Mouse (Mus musculus) lung, adult 2 months (tissue): ENCODE results near the gene Adamts8. TPM values are rescaled to one million over a fixed set of nuclear protein-coding genes. Genes with fewer than 3 reads are reported as not detected.
A peak's percentile ranks its signal among the peaks of the same experiment; 100 is the strongest.

Experiments
- DNase-seq: peaks from one replicate; pipeline ENCODE4 v3.0.0; 2022
- H3K4me1 ChIP-seq: fragments of 200-500 bp; 2 replicates; pipeline ENCODE4 v1.6.1; 2011; ENCODE audit warnings: low read length; ENCODE audit not compliant: control insufficient read depth, insufficient read depth
- H3K4me3 ChIP-seq: fragments of 200-500 bp; replicated peaks from 2 replicates; pipeline ENCODE3; 2011; ENCODE audit warnings: low read depth, mild to moderate bottlenecking, control low read depth, low read length; ENCODE audit errors: extremely low read depth
- CTCF ChIP-seq: fragments of 200-500 bp; IDR thresholded peaks from 2 replicates; pipeline ENCODE4 v1.5.1; 2011; ENCODE audit warnings: mild to moderate bottlenecking, low read length, control low read depth; ENCODE audit not compliant: insufficient read depth
- POLR2A ChIP-seq: fragments of 200-500 bp; IDR thresholded peaks from 2 replicates; pipeline ENCODE4 v1.6.1; 2011; ENCODE audit warnings: low read depth, mild to moderate bottlenecking, control low read depth, low read length, borderline replicate concordance; ENCODE audit errors: extremely low read depth
- WGBS: fragments of 180-500 bp; shearing (Covaris S2); methylation state at CpG from one replicate; pipeline ENCODE4 v1.1.7; 2018; 5-methylcytosine and 5-hydroxymethylcytosine counted together
- polyA plus RNA-seq: library from polyadenylated mRNA; depleted of rRNA; stranded (reverse); fragments of >200 nt; gene quantifications from 2 replicates; pipeline ENCODE4 v1.2.3, GENCODE M21; 2012

Gene Adamts8
- polyA plus RNA-seq, 1 experiment: 8.6 TPM

DNA sequence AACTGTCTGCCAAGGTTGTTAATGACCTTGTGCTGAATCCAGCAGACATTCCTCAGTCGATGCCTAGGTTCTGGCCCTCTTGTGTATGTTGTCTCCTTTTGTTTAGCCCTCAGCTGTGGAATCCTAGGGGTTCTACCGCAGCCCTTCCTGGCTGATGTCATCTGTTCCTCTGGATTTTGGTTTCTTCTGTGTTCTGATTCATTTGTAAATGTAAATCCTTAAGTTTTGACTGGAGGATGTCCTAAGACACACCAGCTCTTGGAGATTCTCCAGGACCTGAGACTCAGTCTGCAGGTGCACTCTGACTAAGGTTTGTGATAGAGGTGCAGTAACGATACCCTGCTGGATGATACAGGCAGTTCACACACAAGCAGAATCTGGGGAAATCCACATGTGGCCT, 27.6 kb downstream of the Adamts8 start:
- TF ChIP-seq CTCF (no peak), POLR2A (no peak)
- H3K4me3 ChIP-seq: no peak overlapping the region
- WGBS: 56% methylated on average over 3 of the region's 3 CpGs
- H3K4me1 ChIP-seq: no peaks in the 10 kb centered on the region; the same call in 1 of the 2 replicates
- DNase-seq: no peak

DNA sequence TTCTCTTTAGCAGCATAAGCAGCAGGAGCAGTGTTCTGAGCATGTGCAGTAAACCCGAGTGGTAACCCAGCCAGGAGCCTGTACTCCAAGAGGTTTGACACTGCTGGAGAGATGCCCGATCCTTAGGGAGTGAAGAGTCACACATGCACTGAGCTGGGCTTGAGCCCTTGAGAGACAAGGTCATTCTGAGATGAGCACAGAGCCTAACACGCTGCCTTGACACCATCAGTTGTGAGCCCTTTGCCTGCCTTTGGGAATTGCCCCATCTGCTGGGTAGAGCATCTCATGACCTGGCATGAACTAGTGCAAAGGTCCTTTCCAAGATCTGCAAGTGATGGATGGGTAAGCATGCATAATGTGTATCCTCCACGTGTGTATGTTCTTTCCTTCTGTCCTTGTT, 29.6 kb downstream of the Adamts8 start:
- TF ChIP-seq POLR2A (no peak), CTCF (0 out of 2 replicates have a peak, but pooled peaks have one; percentile 34)
- DNase-seq: no peak
- Histone ChIP-seq H3K4me1 (no peaks in the 10 kb centered on the region), H3K4me3 (no peak overlapping the region)
- 32% methylated on average over 4 of the region's 4 CpGs for WGBS

DNA sequence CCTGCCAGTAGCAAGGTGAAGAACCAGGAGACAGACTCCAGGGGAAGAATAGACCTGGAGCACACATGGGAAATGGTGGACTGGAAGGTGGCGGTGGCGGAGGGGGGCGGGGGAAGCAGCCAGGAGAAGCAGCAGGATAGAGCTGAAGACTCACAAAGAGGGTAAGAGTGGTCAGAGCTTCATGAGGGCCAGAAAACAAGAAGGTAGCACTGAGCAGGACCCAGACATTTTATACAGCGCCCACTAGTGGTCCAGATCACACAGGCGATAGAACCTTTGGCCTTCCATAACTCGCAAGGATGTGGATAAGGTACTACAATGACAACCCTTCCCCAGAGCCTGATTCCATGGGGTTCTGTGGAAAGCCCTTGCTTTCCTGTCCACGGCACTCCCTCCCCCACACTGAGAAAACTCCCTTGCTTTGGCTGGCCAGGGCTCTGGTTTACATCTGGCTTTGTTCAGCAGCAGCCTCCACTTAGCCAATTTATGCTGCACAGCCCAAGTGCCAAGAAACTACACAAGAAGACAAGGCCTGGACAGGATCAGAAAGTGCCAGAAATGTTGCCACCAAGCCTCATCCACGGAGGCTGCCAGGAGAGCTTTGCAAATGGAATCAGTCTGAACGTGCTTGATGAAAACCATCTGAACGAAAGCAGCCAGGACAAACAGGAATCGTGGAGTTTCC, 34.1 kb downstream of the Adamts8 start:
- WGBS: 72% methylated on average over 11 of the region's 11 CpGs
- no peaks in the 10 kb centered on the region for H3K4me1 ChIP-seq
- TF ChIP-seq POLR2A (no peak), CTCF (no peak)
- no peak for DNase-seq
- no peak overlapping the region for H3K4me3 ChIP-seq

DNA sequence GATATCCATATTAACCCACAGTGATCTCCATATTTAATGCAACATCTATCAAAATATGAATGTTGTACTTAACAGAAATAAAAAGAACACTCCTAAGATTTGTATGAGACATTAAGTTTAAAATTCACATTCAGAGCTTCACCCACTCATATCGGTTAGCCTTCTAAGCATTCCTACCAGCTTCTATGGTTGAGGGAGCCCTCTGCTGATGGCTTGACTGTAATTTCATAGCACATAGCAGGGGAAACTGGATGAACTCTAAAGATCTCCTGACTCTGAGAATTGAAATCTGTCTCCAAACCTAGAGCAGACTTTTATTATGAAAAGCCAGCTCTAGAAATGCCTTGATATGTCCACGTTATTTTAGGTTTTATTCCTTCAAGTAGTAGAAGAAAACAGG, 38.1 kb downstream of the Adamts8 start:
- Histone ChIP-seq H3K4me1 (no peaks in the 10 kb centered on the region), H3K4me3 (no peak overlapping the region)
- 61% methylated on average over 2 of the region's 2 CpGs for WGBS
- no peak for DNase-seq
- TF ChIP-seq POLR2A (no peak), CTCF (no peak)

DNA sequence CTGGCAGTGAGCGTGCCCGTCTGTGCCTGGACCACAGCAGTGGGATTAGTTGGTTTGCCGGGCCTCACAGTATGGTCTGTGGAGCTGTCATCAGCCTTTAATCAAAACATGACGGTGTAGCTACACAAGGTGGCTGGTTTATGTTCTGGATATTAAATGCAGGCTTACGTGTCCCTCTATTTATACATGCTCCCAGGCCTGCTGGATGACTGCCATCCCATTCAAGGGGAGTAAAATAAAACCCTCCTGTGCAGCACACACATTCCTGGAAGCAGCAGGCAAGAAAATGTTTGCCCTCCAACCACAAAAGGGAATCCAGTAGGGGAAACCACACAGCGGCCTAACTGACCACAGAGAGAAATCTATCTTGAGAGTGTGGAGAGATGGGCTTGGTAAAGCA, 43.4 kb downstream of the Adamts8 start:
- Histone ChIP-seq H3K4me1 (no peaks in the 10 kb centered on the region), H3K4me3 (no peak overlapping the region)
- no peak for DNase-seq
- WGBS: 64% methylated on average over 6 of the region's 6 CpGs
- no peak for TF ChIP-seq POLR2A
- no peak for TF ChIP-seq CTCF

DNA sequence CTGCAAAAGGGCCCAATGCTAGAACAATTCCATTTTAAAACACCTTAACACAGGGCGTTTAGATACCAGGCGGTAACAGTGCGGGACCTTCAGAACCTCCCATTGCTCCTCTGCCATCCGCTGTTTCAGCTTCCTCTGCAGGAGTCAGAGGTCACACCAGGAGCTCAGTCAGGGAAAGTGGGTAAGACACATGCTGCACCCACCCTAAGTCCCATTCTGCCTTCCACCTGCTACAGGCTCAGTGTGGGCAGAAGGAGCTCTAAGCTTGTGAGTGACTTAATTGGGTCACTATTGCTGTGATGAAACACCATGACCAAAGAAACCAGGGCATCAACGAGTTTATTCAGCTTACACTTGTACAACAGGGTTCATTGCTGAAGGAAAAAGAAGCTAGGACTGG, 50.7 kb downstream of the Adamts8 start:
- DNase-seq: no peak
- Histone ChIP-seq H3K4me3 (no peak overlapping the region), H3K4me1 (no peaks in the 10 kb centered on the region)
- WGBS: 77% methylated on average over 5 of the region's 5 CpGs
- TF ChIP-seq POLR2A (no peak), CTCF (no peak)

DNA sequence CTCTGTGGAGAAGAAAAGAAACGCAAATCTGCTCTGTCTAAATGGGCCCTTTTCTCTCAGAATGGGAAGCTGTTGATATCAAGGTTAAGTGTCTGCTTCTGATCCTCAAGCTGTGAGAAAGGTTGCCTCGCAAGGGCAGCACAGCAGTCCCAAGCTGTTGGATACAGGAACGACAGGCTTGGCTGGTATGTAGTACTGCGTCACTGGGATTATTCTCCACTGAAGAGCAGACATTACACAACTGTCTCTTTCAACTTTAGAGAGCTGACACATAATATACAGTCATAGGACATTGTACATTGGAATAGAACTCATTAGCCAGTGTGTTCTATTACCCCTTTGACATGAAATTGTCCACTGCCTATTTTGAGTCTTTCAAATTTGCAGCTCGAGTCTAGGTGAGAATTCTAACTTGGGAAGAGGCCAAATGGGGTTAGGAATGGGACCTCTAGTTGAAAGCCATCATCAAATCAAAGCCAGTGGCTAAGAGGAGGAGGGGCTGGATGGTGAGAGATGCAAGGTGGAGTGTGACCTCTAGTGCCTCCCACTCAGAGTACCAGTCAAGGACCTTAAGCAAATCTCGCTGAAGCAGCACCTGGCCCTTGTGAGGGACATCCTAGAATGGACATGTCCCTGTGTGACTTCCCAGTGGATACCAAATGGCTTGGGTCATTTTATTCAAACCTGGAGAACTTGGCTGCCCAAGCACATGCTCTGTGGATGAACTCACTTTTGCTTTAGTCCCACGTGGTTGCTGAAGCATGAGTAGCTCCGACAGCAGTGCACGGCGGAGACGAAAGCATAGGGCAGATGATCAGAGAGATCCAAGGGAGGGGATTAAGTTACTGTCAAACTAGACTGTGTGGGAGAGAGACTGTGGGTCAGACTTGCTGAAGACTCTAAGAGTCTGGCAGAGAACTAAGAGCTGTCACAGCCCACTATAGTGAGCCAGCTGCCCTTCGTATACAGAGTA, 54.5 kb downstream of the Adamts8 start:
- Histone ChIP-seq H3K4me3 (no peak overlapping the region), H3K4me1 (no peaks in the 10 kb centered on the region)
- WGBS: 61% methylated on average over 12 of the region's 12 CpGs
- no peak for DNase-seq
- TF ChIP-seq CTCF (no peak), POLR2A (no peak)

DNA sequence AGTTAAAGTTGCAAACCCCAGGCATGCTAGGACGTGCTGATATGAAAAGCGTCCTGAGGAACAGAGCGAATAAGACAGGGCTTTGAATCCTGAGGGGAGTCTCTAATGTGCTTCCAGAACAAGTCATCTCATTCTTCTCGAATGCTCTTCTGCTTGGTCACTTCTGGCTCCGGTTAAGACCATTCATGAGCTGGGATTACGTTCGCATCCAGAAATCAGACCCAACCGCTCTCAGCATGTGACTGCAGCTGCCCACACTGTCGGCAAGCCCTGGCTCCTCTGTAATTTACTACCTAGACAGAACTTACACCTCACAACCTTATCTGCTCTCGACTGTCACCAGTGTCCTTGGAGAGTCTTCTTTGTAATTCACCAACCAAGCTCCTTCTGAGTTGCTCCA, 58.3 kb downstream of the Adamts8 start:
- no peak overlapping the region for H3K4me3 ChIP-seq
- no peak for DNase-seq
- WGBS: 80% methylated on average over 10 of the region's 10 CpGs
- H3K4me1 ChIP-seq: no peaks in the 10 kb centered on the region
- no peak for TF ChIP-seq CTCF
- no peak for TF ChIP-seq POLR2A

DNA sequence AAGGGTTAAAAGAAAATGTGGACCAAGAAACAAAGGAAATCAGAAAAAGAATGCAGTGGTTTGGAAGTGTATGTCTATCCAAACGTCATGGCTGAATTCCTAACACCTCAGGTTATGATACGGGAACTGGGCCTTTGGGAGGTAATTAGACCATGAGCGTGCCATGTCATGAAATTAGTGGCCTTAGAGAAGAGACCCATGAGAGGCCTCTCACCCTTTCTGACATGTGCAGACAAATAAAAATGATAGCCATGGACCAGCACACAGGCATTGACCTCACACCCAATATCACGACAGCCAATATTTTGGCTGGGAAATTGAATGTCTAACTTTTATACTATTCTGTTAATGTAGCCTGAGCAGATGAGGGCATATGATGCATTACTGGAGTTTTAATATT, 60.2 kb downstream of the Adamts8 start:
- H3K4me1 ChIP-seq: no peaks in the 10 kb centered on the region
- TF ChIP-seq POLR2A (no peak), CTCF (no peak)
- 81% methylated on average over 4 of the region's 4 CpGs for WGBS
- H3K4me3 ChIP-seq: no peak overlapping the region
- no peak for DNase-seq
